Mouse (Mus musculus): ENCODE measurements around the gene Tub.

The Tub gene

GRCm38 (mm10) chr7:109029961-109030465, 79.9 kb downstream of the Tub start:
- WGBS, result 75% methylated on average over 6 of the region's 6 CpGs

DNA sequence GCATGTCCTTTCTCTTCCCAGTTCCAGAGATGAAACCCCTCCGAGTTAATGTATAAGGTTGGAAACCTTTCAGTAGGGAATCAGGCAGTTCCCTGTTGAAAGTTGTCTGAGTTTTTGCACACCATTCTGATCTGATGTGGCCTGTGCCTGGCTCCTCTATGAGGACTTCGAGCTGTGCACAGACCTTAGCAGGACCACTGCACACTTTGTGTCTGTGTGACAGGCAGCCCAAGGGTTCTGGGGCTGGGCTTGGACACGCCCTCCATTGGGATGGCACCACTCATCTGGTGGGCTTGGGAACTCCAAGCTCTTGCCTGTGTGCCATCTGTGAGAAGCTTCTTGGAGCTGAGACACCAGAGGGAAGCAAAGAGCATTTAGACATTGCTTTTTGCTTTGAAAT, 81.2 kb downstream of the Tub start:
- 72% methylated on average over 3 of the region's 3 CpGs for WGBS

GRCm38 (mm10) chr7:109032054-109032453, 81.9 kb downstream of the Tub start:
- WGBS, result 77% methylated on average over 2 of the region's 2 CpGs

- WGBS, result 68% methylated on average over 8 of the region's 8 CpGs
These were observed 88.1 kb downstream of the Tub start for GRCm38 (mm10) chr7:109038121-109038735.

DNA sequence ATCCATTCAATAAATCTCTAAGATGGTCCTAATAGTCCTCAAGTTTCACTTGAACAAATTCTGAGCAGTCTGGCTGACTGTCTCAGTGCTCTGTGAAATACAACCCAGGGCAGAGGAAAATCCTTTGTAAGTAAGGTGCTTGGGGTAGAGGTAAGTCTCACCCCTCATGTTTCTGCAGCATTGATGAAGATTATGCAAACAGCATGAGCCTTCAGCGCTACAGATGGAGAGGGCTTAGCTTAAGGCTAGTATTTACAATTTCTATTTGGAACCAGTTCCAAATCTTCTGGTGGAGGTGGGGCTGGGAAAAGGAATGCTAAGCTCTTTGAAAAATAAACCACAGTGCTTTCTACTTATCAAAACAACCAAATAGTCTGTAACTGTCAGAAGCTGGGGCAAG, 88.8 kb downstream of the Tub start:
- 39% methylated on average over 1 of the region's 1 CpGs for WGBS

DNA sequence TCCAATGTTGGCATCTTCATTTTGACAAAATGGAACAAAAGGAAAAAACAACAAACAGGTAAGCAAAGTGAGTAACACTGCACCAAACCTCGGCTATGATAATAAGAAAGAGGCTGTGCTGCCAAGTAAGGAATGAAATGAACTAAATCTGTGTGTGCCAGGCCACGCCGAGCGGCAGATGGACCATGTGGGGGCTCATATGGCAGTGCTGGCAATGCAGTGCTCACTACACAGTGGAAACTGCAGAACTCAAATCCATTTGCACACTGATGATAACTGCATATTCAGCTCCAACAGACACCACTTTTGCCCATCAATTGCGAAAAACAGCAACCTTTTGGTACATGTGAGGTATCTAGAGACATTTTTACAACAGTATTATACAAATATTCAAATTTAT, 89.3 kb downstream of the Tub start:
- WGBS, result 45% methylated on average over 5 of the region's 5 CpGs

- 100% methylated on average over 2 of the region's 2 CpGs for WGBS
These were observed 95.7 kb downstream of the Tub start for GRCm38 (mm10) chr7:109045876-109046275.

DNA sequence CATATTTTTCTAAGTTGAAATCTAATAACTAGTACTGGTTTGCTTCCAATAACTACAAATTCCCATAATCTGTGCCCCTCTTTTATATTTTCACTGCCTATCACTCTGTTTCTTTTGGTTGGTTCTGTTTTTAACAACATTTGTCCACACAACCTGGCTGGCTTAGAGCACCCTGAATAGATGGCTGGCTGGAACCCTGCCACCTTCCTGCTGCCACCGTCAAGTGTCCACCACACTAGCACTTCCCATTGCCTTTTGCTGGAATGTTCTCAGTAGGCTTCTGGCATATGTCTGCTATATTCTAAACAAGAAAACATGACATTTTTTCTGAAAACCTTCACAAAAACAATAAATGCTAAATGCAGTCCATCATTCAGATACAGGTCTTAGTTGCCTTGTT, 100.7 kb downstream of the Tub start:
- WGBS, result 47% methylated on average over 1 of the region's 1 CpGs

- 90% methylated on average over 4 of the region's 4 CpGs for WGBS
These were observed 109.4 kb downstream of the Tub start for GRCm38 (mm10) chr7:109059536-109059935.

- whole genome bisulfite sequencing, result 69% methylated on average over 4 of the region's 4 CpGs
These were observed 119.5 kb downstream of the Tub start for GRCm38 (mm10) chr7:109069641-109070040.

DNA sequence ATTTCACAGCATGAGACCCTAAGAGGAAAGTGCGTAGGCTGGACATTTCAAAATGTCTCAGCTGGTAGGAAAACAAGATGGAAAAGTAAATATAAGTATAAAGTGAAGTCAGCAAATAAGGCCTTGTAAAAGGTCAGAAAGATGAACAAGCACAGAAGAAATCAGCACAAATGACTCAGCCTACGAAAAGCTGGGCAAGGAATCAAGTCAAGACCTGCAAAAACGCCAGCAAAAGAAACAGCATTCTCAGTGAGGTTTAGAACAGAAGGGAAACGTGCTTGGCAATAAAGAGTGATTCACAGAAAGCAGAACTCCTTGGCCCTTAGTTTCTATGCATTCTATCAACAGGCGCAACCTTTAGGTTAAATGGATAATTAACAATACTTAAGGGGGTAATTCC, 122.2 kb downstream of the Tub start:
- 46% methylated on average over 5 of the region's 5 CpGs for WGBS

- WGBS, result 15% methylated on average over 12 of the region's 12 CpGs
These were observed 132.4 kb downstream of the Tub start for GRCm38 (mm10) chr7:109082269-109083112.

DNA sequence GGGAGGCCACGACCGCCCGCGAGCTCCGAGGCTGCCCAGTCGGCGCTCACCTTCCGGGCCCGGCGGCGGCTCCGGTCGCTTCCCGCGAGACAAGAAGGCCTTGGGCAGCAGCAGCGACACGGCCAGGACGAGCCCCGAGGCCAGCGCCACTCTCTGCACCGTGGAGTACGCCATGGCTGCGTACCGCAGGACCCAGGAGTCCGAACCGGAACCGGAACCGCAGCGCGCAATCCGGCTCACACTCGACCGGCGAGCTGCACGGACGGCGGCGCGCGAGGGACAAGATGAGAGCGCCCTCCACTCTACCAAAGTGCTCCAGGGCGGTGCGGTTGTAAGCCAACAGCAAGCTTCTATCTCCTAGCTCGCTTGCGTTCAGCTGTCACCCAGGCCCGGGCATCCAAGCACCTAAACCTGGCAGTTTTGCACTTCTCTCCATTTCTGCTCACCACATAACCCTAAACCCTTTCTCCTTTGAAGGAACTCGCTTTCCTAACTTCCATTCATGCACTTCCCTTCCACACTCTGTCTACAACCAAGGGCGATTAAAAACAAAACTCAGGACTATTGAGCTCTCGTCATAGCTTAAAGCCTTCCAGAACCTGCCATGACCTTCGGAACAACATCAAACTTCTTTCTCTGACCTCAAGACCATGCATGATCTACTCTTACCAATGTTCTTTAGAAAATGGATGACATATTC, 133.1 kb downstream of the Tub start, which contains the start of gene Ric3:
Ric3 (minus strand) TSS at position 219 of the 700 bp plus-strand sequence.
- WGBS, result 3% methylated on average over 50 of the region's 50 CpGs

GRCm38 (mm10) chr7:109083813-109084184, 133.7 kb downstream of the Tub start:
- 69% methylated on average over 4 of the region's 4 CpGs for WGBS

Data from cerebral cortex, adult 2 months (tissue).